Mouse (Mus musculus): ENCODE measurements around the gene Hyls1.
"Not testable (repeated sequence)": the region's sequence is repeated elsewhere in the genome, so short reads cannot be mapped to it uniquely, and the experiment has no call there.

Gene Hyls1

GRCm38 (mm10) chr9:35569571-35570534 is at the start of gene Hyls1, which contains the start of gene Pate2:
Gene Hyls1, minus strand, starts transcription at chr9:35570398.
Gene Pate2, plus strand, starts transcription at chr9:35570284.
- DNase-seq (ENCODE audit: low read depth in 1 of 2, low spot score in 2 of 2) = peak; percentile 86

GRCm38 (mm10) chr9:35616784-35617183 is 46.6 kb upstream of the Hyls1 start:
- not testable (repeated sequence) for DNase-seq (ENCODE audit: low read depth in 1 of 2, low spot score in 2 of 2)

GRCm38 (mm10) chr9:35614005-35614404 is 43.8 kb upstream of the Hyls1 start:
- no peak for DNase-seq (ENCODE audit: low read depth in 1 of 2, low spot score in 2 of 2)

- no peak for DNase-seq (ENCODE audit: low read depth in 1 of 2, low spot score in 2 of 2)
Measured at GRCm38 (mm10) chr9:35611841-35612240, 41.6 kb upstream of the Hyls1 start, which contains the start of gene Pate4. Gene Pate4, minus strand, starts transcription at chr9:35611941.

- DNase-seq (ENCODE audit: low read depth in 1 of 2, low spot score in 2 of 2) = no peak
Measured at GRCm38 (mm10) chr9:35607647-35608405, 37.6 kb upstream of the Hyls1 start.

GRCm38 (mm10) chr9:35592903-35593302 is 22.7 kb upstream of the Hyls1 start:
- no peak for DNase-seq (ENCODE audit: low read depth in 1 of 2, low spot score in 2 of 2)

- DNase-seq (ENCODE audit: low read depth in 1 of 2, low spot score in 2 of 2) = no peak
Measured at GRCm38 (mm10) chr9:35587674-35588073, 17.5 kb upstream of the Hyls1 start.

- DNase-seq (ENCODE audit: low read depth in 1 of 2, low spot score in 2 of 2) = no peak
Measured at GRCm38 (mm10) chr9:35574416-35574815, 4.2 kb upstream of the Hyls1 start.

- DNase-seq (ENCODE audit: low read depth in 1 of 2, low spot score in 2 of 2) = no peak
Measured at GRCm38 (mm10) chr9:35570663-35571062, 465 bp upstream of the Hyls1 start.

- no peak for DNase-seq (ENCODE audit: low read depth in 1 of 2, low spot score in 2 of 2)
Measured at GRCm38 (mm10) chr9:35567995-35568394, 2.2 kb downstream of the Hyls1 start.

- DNase-seq (ENCODE audit: low read depth in 1 of 2, low spot score in 2 of 2) = no peak
Measured at GRCm38 (mm10) chr9:35564536-35565240, 5.5 kb downstream of the Hyls1 start.

- no peak for DNase-seq (ENCODE audit: low read depth in 1 of 2, low spot score in 2 of 2)
Measured at GRCm38 (mm10) chr9:35561583-35561982, 8.6 kb downstream of the Hyls1 start.

GRCm38 (mm10) chr9:35561076-35561475 is 9.1 kb downstream of the Hyls1 start:
- no peak for DNase-seq (ENCODE audit: low read depth in 1 of 2, low spot score in 2 of 2)

GRCm38 (mm10) chr9:35559009-35559890 is 10.9 kb downstream of the Hyls1 start:
- peak; percentile 23 to 34 for DNase-seq (ENCODE audit: low read depth in 1 of 2, low spot score in 2 of 2)

- DNase-seq (ENCODE audit: low read depth in 1 of 2, low spot score in 2 of 2) = no peak
Measured at GRCm38 (mm10) chr9:35558257-35559008, 11.8 kb downstream of the Hyls1 start, which contains the start of the genes Ddx25 and Pus3. Gene Ddx25, minus strand, starts transcription at chr9:35558528. Gene Pus3, plus strand, starts transcription at chr9:35558595.

- no peak for DNase-seq (ENCODE audit: low read depth in 1 of 2, low spot score in 2 of 2)
Measured at GRCm38 (mm10) chr9:35556494-35557102, 13.6 kb downstream of the Hyls1 start.

- DNase-seq (ENCODE audit: low read depth in 1 of 2, low spot score in 2 of 2) = no peak
Measured at GRCm38 (mm10) chr9:35548455-35548854, 21.7 kb downstream of the Hyls1 start.

GRCm38 (mm10) chr9:35546745-35547144 is 23.5 kb downstream of the Hyls1 start:
- DNase-seq (ENCODE audit: low read depth in 1 of 2, low spot score in 2 of 2) = no peak

- DNase-seq (ENCODE audit: low read depth in 1 of 2, low spot score in 2 of 2) = no peak
Measured at GRCm38 (mm10) chr9:35545704-35546103, 24.5 kb downstream of the Hyls1 start.

Measured in monocyte, adult 2 months (primary cell).